In genomic region chr1:21248560-21249390, GRCm38 (mm10) we compare ENCODE assay signal across 25 mouse cellular contexts. TPM values are rescaled to one million over a fixed set of nuclear protein-coding genes. Genes with fewer than 3 reads are reported as not detected.
"Had no signal": no experiment of that assay in that cellular context is flagged by ENCODE, and none has a peak within 500 bp of the region (broad histone marks: within the 10 kb centered on the region; RNA-seq: fewer than 3 reads in every experiment).

No protein-coding gene starts in this region.

- DNase-seq: kidney, adult 11 months; kidney, adult 8-10 months; kidney, postnatal 10 days; kidney, postnatal 36 days; layer of hippocampus, postnatal 36 days; lung, adult 2 months; lung, postnatal 14 days; lung, postnatal 4 days; retina, postnatal 1 day; right cerebral cortex, postnatal 25 days; spleen, adult 18-20 months; thymus, adult 18-20 months; thymus, postnatal 36 days had no signal

- ATAC-seq: midbrain, embryonic 13.5 days; midbrain, embryonic 16.5 days had no signal

- H3K9ac ChIP-seq: kidney, embryonic 15.5 days; limb, embryonic 13.5 days; liver, embryonic 15.5 days; midbrain, embryonic 13.5 days; neural tube, embryonic 13.5 days; stomach, embryonic 15.5 days had no signal

- H3K36me3 ChIP-seq: kidney, embryonic 15.5 days; limb, embryonic 10.5 days; limb, embryonic 13.5 days; liver, embryonic 15.5 days; midbrain, embryonic 10.5 days; midbrain, embryonic 13.5 days; neural tube, embryonic 13.5 days; stomach, embryonic 15.5 days had no signal

- H3K4me3 ChIP-seq: kidney, embryonic 15.5 days; limb, embryonic 10.5 days; limb, embryonic 13.5 days; liver, embryonic 15.5 days; midbrain, embryonic 10.5 days; midbrain, embryonic 13.5 days; myocyte; neural tube, embryonic 13.5 days; stomach, embryonic 15.5 days had no signal

- H3K27ac ChIP-seq: kidney, embryonic 15.5 days; limb, embryonic 10.5 days; limb, embryonic 13.5 days; liver, embryonic 15.5 days; midbrain, embryonic 10.5 days; midbrain, embryonic 13.5 days; neural tube, embryonic 13.5 days; stomach, embryonic 15.5 days had no signal

- H3K27me3 ChIP-seq: kidney, embryonic 15.5 days; limb, embryonic 13.5 days; liver, embryonic 15.5 days; midbrain, embryonic 13.5 days; neural tube, embryonic 13.5 days; stomach, embryonic 15.5 days had no signal

- H3K4me1 ChIP-seq: limb, embryonic 10.5 days; limb, embryonic 13.5 days; midbrain, embryonic 13.5 days; neural tube, embryonic 13.5 days; stomach, embryonic 15.5 days had no signal

RNA-seq across cellular contexts. Expression of gene Gsta3, which starts 8.4 kb away (rescaled TPM):
- total RNA-seq: megakaryocyte, adult 5-6 weeks; neutrophil, adult 5-6 weeks had no signal
- polyA plus RNA-seq: limb, embryonic 10.5 days had no signal
